Mouse (Mus musculus) embryonic facial prominence, embryonic 15.5 days (tissue): ENCODE data around the gene Hdac4. TPM values are rescaled to one million over a fixed set of nuclear protein-coding genes. Genes with fewer than 3 reads are reported as not detected.

ENCODE experiments used
- ATAC-seq: fragments of 200-750 bp; cut with Nextera tagmentation; 2 replicates; pipeline ENCODE4 v1.8.0; 2017; ENCODE audit warnings: low read depth, moderate TSS enrichment; ENCODE audit not compliant: insufficient number of reproducible peaks, low FRiP score, low TSS enrichment
- H3K27ac ChIP-seq: fragments of 300-500 bp; sonication (generic); replicated peaks from 2 replicates; pipeline ENCODE4 v1.5.1; 2015; ENCODE audit warnings: mild to moderate bottlenecking, inconsistent platforms
- H3K27me3 ChIP-seq: fragments of 300-500 bp; sonication (generic); 2 replicates; pipeline ENCODE4 v1.6.1; 2015; ENCODE audit warnings: inconsistent platforms
- H3K36me3 ChIP-seq: fragments of 300-500 bp; sonication (generic); 2 replicates; pipeline ENCODE4 v1.6.1; 2015; ENCODE audit warnings: mild to moderate bottlenecking, inconsistent platforms
- H3K4me1 ChIP-seq: fragments of 300-500 bp; sonication (generic); 2 replicates; pipeline ENCODE4 v1.6.1; 2015; ENCODE audit warnings: inconsistent platforms
- H3K4me2 ChIP-seq: fragments of 300-500 bp; sonication (generic); replicated peaks from 2 replicates; pipeline ENCODE4 v1.6.1; 2015; ENCODE audit warnings: mild to moderate bottlenecking, inconsistent platforms
- H3K4me3 ChIP-seq: fragments of 300-500 bp; sonication (generic); replicated peaks from 2 replicates; pipeline ENCODE4 v1.5.1; 2015; ENCODE audit warnings: mild to moderate bottlenecking, inconsistent platforms
- H3K9ac ChIP-seq: fragments of 300-500 bp; sonication (generic); 2 replicates; pipeline ENCODE4 v1.6.1; 2015; ENCODE audit warnings: inconsistent platforms
- H3K9me3 ChIP-seq: fragments of 300-500 bp; sonication (generic); replicated peaks from 2 replicates; pipeline ENCODE4 v1.6.1; 2016; ENCODE audit warnings: inconsistent platforms
- WGBS: fragments of 180-500 bp; shearing (Covaris S2); methylation state at CpG from one replicate; pipeline ENCODE4 v1.1.7; 2015; 5-methylcytosine and 5-hydroxymethylcytosine counted together
- polyA plus RNA-seq: library from polyadenylated mRNA; unstranded; fragments of >200 nt; fragmentation: Nextera tagmentation; extraction: Ambion mirVana; gene quantifications from 2 replicates; pipeline ENCODE4 v1.2.1, GENCODE M21; 2015

The Hdac4 gene
- polyA plus RNA-seq, 1 experiment from 2014 or later, result 27.5 TPM

- Histone ChIP-seq H3K4me1 (peaks cover 14% of the 10 kb centered on the region), H3K27me3 (no peaks in the 10 kb centered on the region), H3K4me3 (no peak overlapping the region), H3K9me3 (no peaks in the 10 kb centered on the region), H3K9ac (no peak overlapping the region), H3K4me2 (no peak overlapping the region), H3K36me3 (no peaks in the 10 kb centered on the region), H3K27ac (no peak overlapping the region)
- ATAC-seq, result no peak
- 69% methylated on average over 6 of the region's 6 CpGs for WGBS
Observed at GRCm38 (mm10) chr1:92075312-92075711, 120.2 kb downstream of the Hdac4 start.

- Histone ChIP-seq H3K36me3 (no peaks in the 10 kb centered on the region), H3K4me3 (no peak overlapping the region), H3K27ac (no peak overlapping the region), H3K4me2 (no peak overlapping the region), H3K4me1 (peaks cover 12% of the 10 kb centered on the region), H3K9me3 (no peaks in the 10 kb centered on the region), H3K9ac (no peak overlapping the region), H3K27me3 (no peaks in the 10 kb centered on the region)
- WGBS, result 87% methylated on average over 3 of the region's 3 CpGs
- no peak for ATAC-seq
Observed at GRCm38 (mm10) chr1:92074655-92075054, 120.8 kb downstream of the Hdac4 start.

GRCm38 (mm10) chr1:92069932-92070677, 125.4 kb downstream of the Hdac4 start:
- WGBS, result 44% methylated on average over 2 of the region's 2 CpGs
- ATAC-seq, result no peak
- no peaks in the 10 kb centered on the region for H3K4me1 ChIP-seq
- H3K27ac ChIP-seq, result 0 out of 2 replicates have a peak overlapping the region, but pooled peaks have one; percentile 44
- H3K9ac ChIP-seq, result no peak overlapping the region
- H3K36me3 ChIP-seq, result no peaks in the 10 kb centered on the region
- H3K27me3 ChIP-seq, result no peaks in the 10 kb centered on the region
- H3K9me3 ChIP-seq, result no peaks in the 10 kb centered on the region
- H3K4me3 ChIP-seq, result no peak overlapping the region
- no peak overlapping the region for H3K4me2 ChIP-seq

GRCm38 (mm10) chr1:92069464-92069863, 126.0 kb downstream of the Hdac4 start:
- Histone ChIP-seq H3K9me3 (no peaks in the 10 kb centered on the region), H3K27ac (no peak overlapping the region), H3K4me1 (no peaks in the 10 kb centered on the region), H3K4me3 (no peak overlapping the region), H3K27me3 (no peaks in the 10 kb centered on the region), H3K36me3 (no peaks in the 10 kb centered on the region), H3K4me2 (no peak overlapping the region), H3K9ac (no peak overlapping the region)
- WGBS, result 91% methylated on average over 7 of the region's 7 CpGs
- no peak for ATAC-seq

- Histone ChIP-seq H3K4me3 (no peak overlapping the region), H3K27me3 (no peaks in the 10 kb centered on the region), H3K36me3 (no peaks in the 10 kb centered on the region), H3K4me2 (no peak overlapping the region), H3K27ac (no peak overlapping the region), H3K9me3 (no peaks in the 10 kb centered on the region), H3K4me1 (peaks cover 11% of the 10 kb centered on the region), H3K9ac (no peak overlapping the region)
- no peak for ATAC-seq
- WGBS, result 71% methylated on average over 5 of the region's 5 CpGs
Observed at GRCm38 (mm10) chr1:92064307-92064706, 131.2 kb downstream of the Hdac4 start.

- Histone ChIP-seq H3K9ac (no peak overlapping the region), H3K27me3 (no peaks in the 10 kb centered on the region), H3K27ac (no peak overlapping the region), H3K36me3 (no peaks in the 10 kb centered on the region), H3K4me3 (no peak overlapping the region), H3K9me3 (no peaks in the 10 kb centered on the region), H3K4me1 (peaks cover 11% of the 10 kb centered on the region), H3K4me2 (no peak overlapping the region)
- ATAC-seq, result no peak; the same call in 1 of the 2 replicates
- WGBS, result 92% methylated on average over 3 of the region's 3 CpGs
Observed at GRCm38 (mm10) chr1:92063271-92063670, 132.2 kb downstream of the Hdac4 start.

GRCm38 (mm10) chr1:92061198-92062073, 134.1 kb downstream of the Hdac4 start:
- Histone ChIP-seq H3K4me3 (no peak overlapping the region), H3K36me3 (no peaks in the 10 kb centered on the region), H3K4me1 (peaks cover 11% of the 10 kb centered on the region), H3K4me2 (no peak overlapping the region), H3K9me3 (no peaks in the 10 kb centered on the region), H3K9ac (no peak overlapping the region), H3K27ac (0 out of 2 replicates have a peak overlapping the region, but pooled peaks have one; percentile 8), H3K27me3 (no peaks in the 10 kb centered on the region)
- ATAC-seq, result no peak
- 46% methylated on average over 8 of the region's 8 CpGs for WGBS

- 77% methylated on average over 4 of the region's 4 CpGs for WGBS
- H3K4me2 ChIP-seq, result no peak overlapping the region
- ATAC-seq, result no peak
- H3K4me1 ChIP-seq, result peaks cover 11% of the 10 kb centered on the region
- no peaks in the 10 kb centered on the region for H3K36me3 ChIP-seq
- no peaks in the 10 kb centered on the region for H3K9me3 ChIP-seq
- no peak overlapping the region for H3K4me3 ChIP-seq
- H3K27ac ChIP-seq, result no peak overlapping the region
- H3K9ac ChIP-seq, result no peak overlapping the region
- H3K27me3 ChIP-seq, result no peaks in the 10 kb centered on the region
Observed at GRCm38 (mm10) chr1:92060532-92061064, 134.9 kb downstream of the Hdac4 start.

GRCm38 (mm10) chr1:92059571-92059970, 135.9 kb downstream of the Hdac4 start:
- Histone ChIP-seq H3K4me3 (no peak overlapping the region), H3K36me3 (no peaks in the 10 kb centered on the region), H3K4me1 (peaks cover 15% of the 10 kb centered on the region), H3K9ac (no peak overlapping the region), H3K9me3 (no peaks in the 10 kb centered on the region), H3K4me2 (no peak overlapping the region), H3K27me3 (no peaks in the 10 kb centered on the region), H3K27ac (no peak overlapping the region)
- ATAC-seq, result no peak
- WGBS, result 86% methylated on average over 1 of the region's 1 CpGs

GRCm38 (mm10) chr1:92058731-92059425, 136.6 kb downstream of the Hdac4 start:
- Histone ChIP-seq H3K36me3 (no peaks in the 10 kb centered on the region), H3K27ac (no peak overlapping the region)
- 69% methylated on average over 5 of the region's 5 CpGs for WGBS

GRCm38 (mm10) chr1:92057068-92057467, 138.4 kb downstream of the Hdac4 start:
- Histone ChIP-seq H3K4me1 (peaks cover 14% of the 10 kb centered on the region; the same call in 1 of the 2 replicates), H3K4me2 (no peak overlapping the region), H3K4me3 (no peak overlapping the region), H3K27ac (no peak overlapping the region), H3K9ac (no peak overlapping the region), H3K27me3 (no peaks in the 10 kb centered on the region), H3K36me3 (no peaks in the 10 kb centered on the region), H3K9me3 (no peaks in the 10 kb centered on the region)
- ATAC-seq, result no peak
- WGBS, result 82% methylated on average over 3 of the region's 3 CpGs

More at GRCm38 (mm10) chr1:92058731-92059425, 136.6 kb downstream of the Hdac4 start:
- Histone ChIP-seq H3K9ac (no peak overlapping the region), H3K27me3 (no peaks in the 10 kb centered on the region), H3K4me3 (no peak overlapping the region), H3K4me1 (peaks cover 18% of the 10 kb centered on the region), H3K4me2 (no peak overlapping the region), H3K9me3 (no peaks in the 10 kb centered on the region)
- no peak for ATAC-seq
